Mouse (Mus musculus) embryonic fibroblast, embryonic 13.5 days (primary cell): Measurements from ENCODE around the gene Lrrc4. TPM values are rescaled to one million over a fixed set of nuclear protein-coding genes. Genes with fewer than 3 reads are reported as not detected.

Experiments used
- H3K27ac ChIP-seq: 2 replicates; pipeline ENCODE4 v1.5.1; 2012; ENCODE audit warnings: low read length, control low read depth, inconsistent platforms; ENCODE audit not compliant: insufficient read depth
- H3K4me1 ChIP-seq: 2 replicates; pipeline ENCODE4 v1.6.1; 2011; ENCODE audit warnings: low read length; ENCODE audit not compliant: control insufficient read depth, insufficient read depth
- H3K4me3 ChIP-seq: 2 replicates; pipeline ENCODE4 v1.5.1; 2011; ENCODE audit warnings: mild to moderate bottlenecking, control low read depth, low read length; ENCODE audit not compliant: insufficient read depth
- CTCF ChIP-seq: IDR thresholded peaks from 2 replicates; pipeline ENCODE4 v1.5.1; 2011; ENCODE audit warnings: mild to moderate bottlenecking, control low read depth, low read length, moderate library complexity, borderline replicate concordance; ENCODE audit not compliant: insufficient read depth
- POLR2A ChIP-seq: IDR thresholded peaks from 2 replicates; pipeline ENCODE4 v1.6.1; 2011; ENCODE audit warnings: low read depth, mild to moderate bottlenecking, control low read depth, low read length, moderate library complexity
- polyA plus RNA-seq: library from polyadenylated mRNA; stranded (reverse); fragments of >200 nt; gene quantifications from 2 replicates; pipeline ENCODE4 v1.2.4, GENCODE M21; 2011; ENCODE audit warnings: low read depth; ENCODE audit not compliant: missing spikeins, insufficient read length

Gene Lrrc4
- polyA plus RNA-seq, 1 experiment, result 0.37 TPM

DNA sequence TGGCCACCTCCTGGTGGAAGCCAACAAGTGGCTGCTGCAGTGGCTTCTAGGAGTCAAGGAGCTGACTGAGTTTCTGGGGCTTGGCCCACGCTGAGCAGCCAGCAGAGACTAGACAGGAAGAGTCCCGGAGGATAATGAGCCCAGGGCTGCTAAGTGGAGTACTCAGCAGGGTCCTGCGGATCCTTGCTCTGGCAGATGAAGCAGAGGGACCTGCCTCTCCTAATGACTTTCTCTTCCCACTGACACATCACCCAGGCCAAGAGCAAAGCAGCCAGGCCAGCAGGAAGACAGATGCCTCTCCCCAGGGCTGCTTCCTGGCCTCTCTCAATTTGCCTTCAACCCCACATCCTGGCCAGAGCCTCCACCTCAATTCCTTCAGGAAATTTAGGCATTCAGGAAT, 23.9 kb upstream of the Lrrc4 start:
- H3K4me3 ChIP-seq, result no peak overlapping the region
- H3K4me1 ChIP-seq, result no peaks in the 10 kb centered on the region
- TF ChIP-seq POLR2A, result no peak
- TF ChIP-seq CTCF, result no peak
- H3K27ac ChIP-seq, result no peak overlapping the region

DNA sequence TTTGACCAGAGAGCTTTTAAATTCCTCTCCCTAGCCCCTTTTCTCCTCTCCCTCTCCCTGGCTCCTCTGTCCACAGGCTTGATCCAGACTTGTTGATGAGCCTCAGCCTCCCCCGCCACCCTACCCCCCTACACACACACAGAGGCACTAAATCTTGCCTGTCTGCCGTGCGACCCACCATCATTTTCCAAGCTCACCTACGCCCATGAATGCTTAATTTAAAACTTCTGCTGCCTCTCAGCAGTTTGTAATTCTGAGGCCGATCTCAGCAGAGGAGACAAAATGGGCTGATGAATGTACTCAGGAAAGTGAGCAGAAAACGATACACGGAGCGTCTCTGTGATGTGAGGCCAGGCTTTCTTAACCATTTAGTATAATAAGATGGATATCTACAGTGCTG, 23.1 kb upstream of the Lrrc4 start:
- no peak for TF ChIP-seq CTCF
- TF ChIP-seq POLR2A, result no peak
- Histone ChIP-seq H3K4me1 (no peaks in the 10 kb centered on the region), H3K27ac (no peak overlapping the region), H3K4me3 (no peak overlapping the region)

DNA sequence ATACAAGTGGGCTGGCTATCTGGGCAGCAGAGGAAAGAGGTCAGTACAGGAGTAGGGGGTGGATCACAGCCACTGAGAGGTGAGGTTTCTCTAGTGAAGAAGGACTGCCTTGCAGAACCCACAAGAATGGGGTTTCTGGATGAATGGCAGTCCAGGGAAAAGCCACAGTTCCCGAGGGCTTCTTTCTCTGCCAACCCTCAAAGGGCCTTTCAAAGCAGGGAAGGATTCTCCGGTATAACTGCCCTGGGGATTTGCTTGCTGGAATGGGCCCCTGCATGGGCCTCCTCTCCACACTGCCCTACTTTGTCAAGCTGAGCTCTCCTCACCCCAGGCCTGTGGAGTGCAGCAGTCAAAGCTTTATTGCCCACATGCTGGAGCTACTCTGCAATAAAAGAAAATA, 22.1 kb upstream of the Lrrc4 start:
- peaks cover 4% of the 10 kb centered on the region for H3K4me1 ChIP-seq

DNA sequence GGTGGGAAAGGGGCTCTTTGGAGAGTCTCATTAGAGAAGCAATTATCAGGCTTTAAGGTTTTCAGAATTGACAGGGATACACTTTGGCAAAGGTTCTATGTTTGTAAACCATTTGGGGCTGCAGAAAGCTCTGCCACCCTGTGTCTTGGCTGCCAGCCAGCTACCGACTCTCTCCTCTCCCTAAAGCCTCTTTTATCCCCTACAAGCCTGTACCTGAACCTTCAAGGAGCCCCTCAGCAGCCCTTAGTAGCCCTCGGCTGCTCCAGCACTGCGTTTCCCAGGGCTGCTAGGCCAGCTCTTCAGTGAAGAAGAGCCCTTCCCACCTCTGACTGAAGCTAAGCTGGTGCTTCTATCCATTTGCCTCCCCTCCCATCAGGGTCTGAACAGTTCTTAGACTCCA, 21.6 kb upstream of the Lrrc4 start:
- no peak overlapping the region for H3K4me3 ChIP-seq
- H3K4me1 ChIP-seq, result peaks cover 8% of the 10 kb centered on the region
- TF ChIP-seq POLR2A (no peak), CTCF (no peak)
- no peak overlapping the region for H3K27ac ChIP-seq

More for the DNA sequence above, 22.1 kb upstream of the Lrrc4 start:
- TF ChIP-seq CTCF (no peak), POLR2A (no peak)
- Histone ChIP-seq H3K4me3 (no peak overlapping the region), H3K27ac (no peak overlapping the region)

DNA sequence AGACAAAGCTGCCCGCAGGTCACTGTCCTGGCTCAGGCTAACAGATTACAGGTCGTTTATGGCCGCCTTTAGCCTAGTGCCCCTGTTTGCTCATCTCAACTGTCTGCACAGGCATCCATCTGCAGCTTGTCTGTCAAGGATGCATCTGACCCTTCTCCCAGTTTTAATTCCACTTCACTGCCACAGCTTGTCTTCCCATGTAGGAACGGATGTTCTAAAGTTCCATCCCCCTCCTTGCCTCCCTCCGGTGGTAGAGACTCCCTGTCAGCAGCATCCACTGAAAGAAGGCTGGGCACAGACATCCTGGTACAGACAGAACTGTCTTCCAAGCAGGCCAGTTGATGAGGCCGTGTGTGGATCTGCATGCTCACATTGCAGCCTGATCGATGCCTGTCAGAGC, 20.8 kb upstream of the Lrrc4 start:
- TF ChIP-seq CTCF (no peak), POLR2A (no peak)
- no peak overlapping the region for H3K4me3 ChIP-seq
- H3K4me1 ChIP-seq, result peaks cover 16% of the 10 kb centered on the region
- no peak overlapping the region for H3K27ac ChIP-seq

DNA sequence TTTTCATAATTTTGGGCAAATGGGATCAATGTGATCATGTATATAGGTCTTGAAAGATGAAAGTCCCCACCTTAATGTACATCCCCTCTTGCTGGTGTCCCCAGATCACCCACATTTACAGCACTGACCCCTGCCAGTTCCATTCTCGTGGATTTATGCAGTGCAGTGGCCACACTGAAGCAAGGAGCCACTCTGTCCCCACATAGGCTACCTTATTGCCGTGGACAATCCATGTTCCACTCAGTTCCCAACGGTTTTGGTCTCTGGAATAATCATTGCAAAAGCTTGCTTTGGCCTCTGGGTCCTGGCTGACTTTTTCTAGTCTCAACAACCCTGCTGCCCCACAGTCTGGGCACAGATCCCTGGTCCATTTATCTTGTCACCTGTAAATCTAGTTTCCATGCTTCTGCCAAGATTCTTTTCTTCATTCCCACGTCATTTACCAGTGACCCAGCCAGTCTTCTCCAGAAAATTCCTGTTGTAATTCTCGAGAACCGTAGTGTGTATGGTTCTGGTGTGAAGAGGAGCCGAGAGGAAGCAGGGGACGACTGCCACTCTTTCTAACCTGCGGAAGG, 18.9 kb upstream of the Lrrc4 start:
- TF ChIP-seq CTCF, result no peak
- no peak for TF ChIP-seq POLR2A
- Histone ChIP-seq H3K4me1 (peaks cover 16% of the 10 kb centered on the region), H3K27ac (no peak overlapping the region), H3K4me3 (no peak overlapping the region)

DNA sequence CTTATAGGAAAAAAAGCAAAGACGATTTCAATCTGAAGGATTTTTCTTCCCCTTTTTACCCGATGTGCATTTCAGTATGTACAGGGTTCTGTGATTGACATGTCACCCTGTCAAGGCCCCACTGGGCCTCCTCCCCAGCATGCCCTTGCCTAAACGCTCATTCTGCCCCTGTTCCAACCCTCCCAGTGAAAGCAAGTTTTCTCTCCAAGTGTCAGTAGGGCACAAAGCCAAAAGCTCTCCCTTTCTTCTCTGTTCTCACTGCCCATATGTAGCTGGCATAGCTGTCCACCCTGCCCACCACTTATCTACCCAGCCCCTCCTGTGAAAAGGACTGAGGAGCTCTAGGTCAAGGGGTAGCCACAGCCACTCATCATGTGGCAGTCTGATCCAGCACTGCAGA, 17.8 kb upstream of the Lrrc4 start:
- TF ChIP-seq POLR2A, result no peak
- TF ChIP-seq CTCF, result no peak
- Histone ChIP-seq H3K4me3 (no peak overlapping the region), H3K4me1 (peaks cover 19% of the 10 kb centered on the region), H3K27ac (no peak overlapping the region)

DNA sequence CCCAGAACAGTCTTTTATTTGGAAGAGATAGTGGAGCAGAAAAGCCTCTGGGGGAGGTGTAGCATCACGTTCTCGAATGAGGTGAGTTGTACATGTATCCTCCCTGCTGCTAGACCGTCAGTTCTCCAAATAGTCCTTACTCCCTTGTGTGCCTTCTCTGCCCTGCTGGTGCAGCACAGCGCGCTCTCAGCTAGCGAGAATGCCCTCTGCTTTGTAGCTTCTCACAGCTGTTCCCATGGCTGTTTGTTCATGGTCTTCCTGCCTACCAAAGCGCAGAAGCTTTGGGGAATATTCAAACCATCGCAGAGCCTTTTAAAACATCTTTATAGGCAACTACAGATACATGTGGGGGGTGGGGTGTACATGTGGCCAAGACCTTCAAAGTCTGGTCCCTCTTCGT, 17.3 kb upstream of the Lrrc4 start:
- TF ChIP-seq CTCF, result no peak
- no peak for TF ChIP-seq POLR2A
- peaks cover 21% of the 10 kb centered on the region for H3K4me1 ChIP-seq

DNA sequence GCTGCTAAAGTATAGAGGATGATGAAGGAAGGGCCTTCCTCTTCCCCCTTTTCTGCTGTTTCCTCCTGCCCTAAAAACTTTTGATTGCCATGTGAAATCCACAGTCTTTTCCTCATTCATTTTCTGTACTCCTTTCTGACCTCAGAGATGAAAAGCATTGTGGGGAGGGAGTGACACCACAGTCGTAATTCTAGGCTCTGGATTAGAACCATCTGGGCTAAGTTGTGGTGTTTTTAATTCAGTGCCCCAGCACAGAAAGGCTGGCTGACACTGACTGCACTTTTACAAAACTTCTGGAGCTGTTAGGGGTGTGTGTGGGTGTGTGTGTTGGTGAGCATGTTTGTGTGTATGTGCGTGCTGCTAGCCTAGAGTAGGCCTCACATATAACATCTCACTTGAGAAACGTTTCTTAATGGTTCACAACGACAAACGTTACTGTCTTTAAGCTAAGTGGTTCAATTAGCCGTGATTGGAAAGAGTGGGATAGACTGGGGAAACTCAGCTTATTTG, 16.8 kb upstream of the Lrrc4 start:
- Histone ChIP-seq H3K4me1 (peaks cover 21% of the 10 kb centered on the region), H3K27ac (peak overlapping the region; percentile 70)
- TF ChIP-seq CTCF, result no peak
- no peak for TF ChIP-seq POLR2A

More for the DNA sequence above, 17.3 kb upstream of the Lrrc4 start:
- H3K27ac ChIP-seq, result peak overlapping the region; percentile 69; the same call in 1 of the 2 replicates
- no peak overlapping the region for H3K4me3 ChIP-seq

DNA sequence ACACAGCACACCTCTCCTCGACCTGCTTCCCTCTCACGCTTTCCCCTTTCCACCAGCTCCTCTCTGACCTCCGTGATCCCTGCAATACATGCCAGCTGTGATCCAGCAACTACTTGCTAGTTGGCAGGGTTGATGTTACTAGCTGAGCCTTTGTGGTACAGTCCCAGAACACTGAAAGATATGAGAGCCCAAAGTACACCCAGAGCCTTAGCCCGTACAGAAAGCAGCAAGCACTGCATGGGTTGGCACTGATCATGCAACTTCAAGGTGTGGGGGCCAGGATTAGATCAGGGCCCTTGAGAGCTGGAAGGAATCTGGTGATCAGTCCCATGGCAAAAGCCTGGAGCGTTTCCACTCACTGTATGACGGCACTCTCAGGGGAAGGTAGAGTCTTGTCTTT, 16.1 kb upstream of the Lrrc4 start:
- no peak for TF ChIP-seq CTCF
- TF ChIP-seq POLR2A, result no peak
- Histone ChIP-seq H3K4me1 (peaks cover 21% of the 10 kb centered on the region), H3K4me3 (no peak overlapping the region), H3K27ac (peak overlapping the region; percentile 70)

More for the DNA sequence above, 16.8 kb upstream of the Lrrc4 start:
- H3K4me3 ChIP-seq, result no peak overlapping the region

DNA sequence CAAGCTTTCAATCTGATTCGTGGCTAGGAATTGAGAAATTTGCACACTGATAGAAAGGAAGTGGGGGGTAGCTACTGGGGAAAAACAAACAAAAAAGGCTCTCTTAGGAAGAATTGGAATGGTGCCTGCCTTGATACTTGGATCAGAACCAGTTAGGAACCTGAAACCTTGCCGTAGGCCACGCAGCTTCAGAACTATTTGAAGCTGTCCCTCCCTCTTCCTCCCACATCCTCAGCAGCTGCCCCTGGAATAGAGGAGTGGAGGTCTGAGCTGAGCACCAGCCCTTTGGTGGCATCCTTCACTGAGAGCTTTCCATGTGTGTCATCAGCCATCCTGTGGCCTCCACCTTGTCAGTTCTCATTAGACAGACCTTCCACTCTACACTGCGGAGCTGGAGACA, 14.1 kb upstream of the Lrrc4 start:
- H3K4me1 ChIP-seq, result peaks cover 25% of the 10 kb centered on the region
- peak overlapping the region; percentile 50 for H3K27ac ChIP-seq
- H3K4me3 ChIP-seq, result no peak overlapping the region
- TF ChIP-seq CTCF (no peak), POLR2A (no peak)
